Mouse (Mus musculus): ENCODE results near the gene Eps8.

The Eps8 gene

GRCm38 (mm10) chr6:137569071-137569470, 85.6 kb downstream of the Eps8 start:
- no peak for DNase-seq (ENCODE audit: low spot score in 2 of 2)

DNA sequence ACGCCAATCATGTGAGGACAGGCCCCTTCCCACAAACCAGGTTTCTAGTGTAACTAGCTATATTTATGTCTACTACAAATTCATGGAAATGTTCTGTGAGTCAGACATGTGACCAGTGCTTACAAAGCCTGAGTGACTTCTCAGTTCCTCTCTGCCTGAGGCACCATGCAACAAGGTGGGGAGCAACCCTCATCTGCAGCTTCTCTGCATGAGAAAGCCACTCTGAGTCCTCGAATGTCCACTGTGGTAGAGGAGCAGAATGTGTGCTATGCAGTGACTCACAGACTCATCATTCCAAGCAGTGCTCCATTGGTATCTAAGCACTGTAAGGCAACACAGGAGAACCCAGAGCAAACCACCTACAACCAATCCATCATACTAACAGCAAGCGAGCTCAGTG, 88.8 kb downstream of the Eps8 start:
- DNase-seq (ENCODE audit: low spot score in 2 of 2) = no peak

GRCm38 (mm10) chr6:137565454-137565853, 89.2 kb downstream of the Eps8 start:
- DNase-seq (ENCODE audit: low spot score in 2 of 2) = no peak

DNA sequence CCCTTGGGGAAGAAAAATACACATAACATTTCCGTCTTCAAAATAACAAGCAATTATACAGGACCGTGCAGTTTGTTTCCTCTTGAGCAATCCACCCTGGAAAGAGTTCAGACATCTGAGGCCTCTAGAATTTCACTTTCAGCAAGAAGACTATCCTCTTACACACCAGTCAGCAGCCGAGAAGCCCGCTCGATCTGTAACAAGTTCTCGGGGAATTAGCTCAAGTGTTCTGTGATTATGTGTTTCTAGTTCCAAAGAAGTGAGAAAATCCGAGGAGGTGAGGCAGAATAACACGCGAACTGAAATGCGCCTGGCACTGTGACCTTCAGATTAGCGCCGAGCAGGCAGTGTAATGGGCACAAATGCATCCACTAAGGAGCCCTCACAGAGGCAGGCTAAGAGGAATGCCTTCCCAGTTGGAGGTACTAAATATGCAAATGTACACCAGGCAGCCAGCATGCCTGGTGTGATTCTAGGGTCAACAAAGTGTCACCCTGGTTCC, 94.3 kb downstream of the Eps8 start:
- DNase-seq (ENCODE audit: low spot score in 2 of 2) = peak; percentile 65 to 66

DNA sequence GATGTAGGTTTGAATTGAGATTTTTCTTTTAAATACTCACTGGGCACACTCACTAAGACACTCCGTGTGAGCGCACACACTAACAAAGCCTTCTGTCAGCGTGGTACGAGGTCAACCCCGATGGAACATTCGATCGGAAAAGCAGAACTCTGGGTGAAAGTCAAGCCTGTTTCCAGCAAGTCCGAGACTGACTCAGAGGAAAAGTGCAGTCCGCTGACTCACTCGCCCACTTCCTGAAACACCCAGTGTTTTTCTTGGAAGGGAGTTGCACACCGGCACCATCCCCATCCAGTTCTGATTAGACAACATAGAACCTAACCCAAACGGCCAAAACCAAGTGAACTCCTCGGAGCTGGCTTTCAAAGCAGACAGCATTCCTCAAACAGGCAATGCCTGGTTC, 95.8 kb downstream of the Eps8 start:
- DNase-seq (ENCODE audit: low spot score in 2 of 2) = peak; percentile 79 to 88

DNA sequence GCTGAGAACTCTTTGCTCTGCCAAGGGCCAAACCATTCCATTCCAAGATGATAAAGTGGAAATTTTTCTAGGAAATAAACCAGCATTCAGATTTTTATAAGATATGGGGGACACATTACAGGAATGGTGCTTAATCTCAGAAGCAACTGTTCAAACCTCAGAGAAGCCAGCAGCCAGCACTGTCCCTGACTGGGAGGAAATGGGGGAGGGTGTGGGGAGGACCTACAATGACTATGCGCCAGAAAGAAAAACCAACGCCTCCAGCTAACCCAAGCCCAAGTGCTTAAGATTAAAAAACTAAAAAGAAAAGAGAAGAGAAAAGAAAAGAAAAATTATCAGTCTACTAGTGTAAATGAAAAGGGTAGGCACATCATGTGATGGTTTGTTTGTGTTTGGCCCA, 97.0 kb downstream of the Eps8 start:
- no peak for DNase-seq (ENCODE audit: low spot score in 2 of 2)

DNA sequence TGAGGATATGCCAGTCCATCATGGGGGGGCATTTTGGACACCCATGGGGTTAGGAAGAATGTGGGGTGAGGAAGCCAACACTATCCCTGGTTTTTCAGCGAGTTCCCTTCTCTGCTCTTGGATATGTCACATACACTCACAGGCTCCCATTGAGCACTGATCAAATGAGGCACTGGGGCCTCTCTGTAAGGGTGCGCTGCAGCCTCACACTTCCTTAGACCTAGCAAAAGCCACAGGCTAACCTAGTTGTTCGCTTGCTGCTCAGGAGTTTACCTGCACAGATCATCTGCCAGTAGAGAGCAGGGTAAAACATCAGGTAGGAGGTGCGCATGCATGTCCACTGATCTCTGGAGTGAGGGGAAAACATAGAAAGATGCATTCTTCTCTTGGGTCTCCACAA, 97.5 kb downstream of the Eps8 start:
- no peak for DNase-seq (ENCODE audit: low spot score in 2 of 2)

- no peak for DNase-seq (ENCODE audit: low spot score in 2 of 2)
Observed at GRCm38 (mm10) chr6:137556636-137557035, 98.0 kb downstream of the Eps8 start.

DNA sequence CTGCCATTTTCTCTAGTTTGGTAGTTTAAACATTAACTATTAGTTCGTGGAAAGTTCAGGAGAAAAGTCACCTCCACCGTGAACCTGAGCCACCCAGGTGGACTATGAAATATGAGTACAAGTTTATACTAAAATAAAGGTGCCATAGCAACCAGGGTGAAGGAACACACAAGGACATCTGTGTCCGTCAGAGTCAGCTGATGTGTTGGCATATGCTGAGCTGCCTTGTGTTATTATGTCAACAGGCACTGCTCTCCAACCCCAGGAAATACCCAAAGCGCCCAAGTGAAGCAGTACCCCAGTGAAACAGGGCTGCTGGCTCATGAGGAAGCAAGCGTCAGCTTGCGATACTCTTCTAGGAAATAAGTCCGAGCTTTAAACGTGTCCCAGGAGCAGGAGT, 104.5 kb downstream of the Eps8 start:
- no peak for DNase-seq (ENCODE audit: low spot score in 2 of 2)

DNA sequence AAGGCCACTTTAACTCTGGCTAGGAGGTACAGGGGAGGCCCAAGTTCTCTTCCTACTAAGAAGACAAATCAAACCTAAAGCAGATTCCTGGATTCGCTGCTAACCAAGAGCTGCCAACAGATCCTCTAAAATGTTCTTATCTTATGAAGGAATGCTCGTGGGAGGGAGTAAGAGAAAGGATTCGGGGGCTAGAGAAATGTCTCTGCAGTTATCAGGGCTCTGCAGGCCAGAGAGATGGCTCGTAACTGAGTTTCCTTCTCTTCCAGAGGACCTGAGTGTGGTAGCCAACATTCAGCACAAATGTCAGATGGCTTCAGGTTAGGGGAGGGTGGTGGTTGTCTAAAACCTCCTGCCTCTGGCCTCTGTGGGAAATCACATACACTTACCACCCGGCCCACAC, 106.1 kb downstream of the Eps8 start:
- DNase-seq (ENCODE audit: low spot score in 2 of 2) = no peak

DNA sequence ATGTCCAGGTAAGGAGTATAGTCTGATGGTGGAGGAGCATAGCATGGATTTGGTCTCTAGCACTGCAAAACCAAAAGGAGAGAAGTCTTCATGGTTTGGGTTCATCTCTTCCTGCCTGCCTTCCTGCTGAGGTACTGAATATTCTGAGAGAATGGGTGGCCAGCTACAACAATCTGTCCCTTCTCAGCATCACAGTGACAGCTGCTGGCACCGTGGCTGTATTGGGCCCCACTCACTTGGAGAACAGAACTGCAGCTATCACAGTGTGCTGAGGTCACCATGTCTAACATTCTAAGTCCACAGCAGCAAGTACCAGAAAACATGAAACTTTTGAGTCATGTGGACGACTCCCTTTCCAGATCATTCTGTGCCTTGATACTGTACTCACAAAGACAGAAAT, 107.1 kb downstream of the Eps8 start:
- no peak for DNase-seq (ENCODE audit: low spot score in 2 of 2)

DNA sequence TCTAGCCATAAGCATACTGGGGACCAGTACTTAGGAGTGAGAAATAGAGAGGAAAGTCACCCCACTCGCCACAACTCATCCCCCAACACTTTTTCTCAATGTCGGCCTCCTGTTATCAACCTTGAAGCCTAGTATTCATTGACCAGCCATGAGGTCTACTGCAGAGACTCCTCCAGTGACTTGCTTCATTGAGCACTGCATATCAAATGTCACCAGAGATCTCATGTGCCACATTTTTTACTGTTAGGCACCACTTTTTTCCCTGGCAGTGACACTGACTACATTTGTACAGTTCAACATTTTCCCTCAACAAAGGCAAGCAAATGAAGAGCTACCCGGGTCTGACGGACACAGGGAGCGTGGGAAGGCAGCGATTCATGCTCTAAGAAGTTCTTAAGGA, 108.6 kb downstream of the Eps8 start:
- no peak for DNase-seq (ENCODE audit: low spot score in 2 of 2)

GRCm38 (mm10) chr6:137545341-137545740, 109.3 kb downstream of the Eps8 start:
- DNase-seq (ENCODE audit: low spot score in 2 of 2) = no peak

- no peak for DNase-seq (ENCODE audit: low spot score in 2 of 2)
Observed at GRCm38 (mm10) chr6:137542231-137543152, 112.2 kb downstream of the Eps8 start.

GRCm38 (mm10) chr6:137541216-137542176, 113.2 kb downstream of the Eps8 start:
- DNase-seq (ENCODE audit: low spot score in 2 of 2) = no peak

DNA sequence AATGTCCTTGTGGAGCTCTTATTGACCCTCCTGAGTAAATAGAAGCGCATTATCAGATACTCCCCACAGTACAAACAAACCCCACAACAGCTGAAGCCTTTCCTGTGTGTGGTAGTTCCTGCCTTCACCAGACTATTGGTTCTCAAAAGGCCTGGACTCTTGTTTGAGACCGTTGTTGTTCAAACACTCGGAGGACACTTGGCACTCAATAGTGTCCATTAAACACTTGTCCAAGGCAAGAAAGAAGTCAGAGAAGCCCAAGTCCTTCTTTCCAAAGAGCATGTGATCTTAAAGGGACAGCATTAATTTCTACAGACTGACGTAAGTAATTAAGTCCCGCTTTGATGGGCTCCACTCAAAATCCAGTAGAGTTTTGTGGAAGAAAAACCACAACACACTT, 113.9 kb downstream of the Eps8 start:
- DNase-seq (ENCODE audit: low spot score in 2 of 2) = no peak

GRCm38 (mm10) chr6:137540346-137540745, 114.3 kb downstream of the Eps8 start:
- DNase-seq (ENCODE audit: low spot score in 2 of 2) = no peak

- DNase-seq (ENCODE audit: low spot score in 2 of 2) = no peak
Observed at GRCm38 (mm10) chr6:137539219-137539618, 115.5 kb downstream of the Eps8 start.

GRCm38 (mm10) chr6:137532758-137533157, 121.9 kb downstream of the Eps8 start:
- no peak for DNase-seq (ENCODE audit: low spot score in 2 of 2)

- DNase-seq (ENCODE audit: low spot score in 2 of 2) = no peak
Observed at GRCm38 (mm10) chr6:137525769-137526168, 128.9 kb downstream of the Eps8 start.

DNA sequence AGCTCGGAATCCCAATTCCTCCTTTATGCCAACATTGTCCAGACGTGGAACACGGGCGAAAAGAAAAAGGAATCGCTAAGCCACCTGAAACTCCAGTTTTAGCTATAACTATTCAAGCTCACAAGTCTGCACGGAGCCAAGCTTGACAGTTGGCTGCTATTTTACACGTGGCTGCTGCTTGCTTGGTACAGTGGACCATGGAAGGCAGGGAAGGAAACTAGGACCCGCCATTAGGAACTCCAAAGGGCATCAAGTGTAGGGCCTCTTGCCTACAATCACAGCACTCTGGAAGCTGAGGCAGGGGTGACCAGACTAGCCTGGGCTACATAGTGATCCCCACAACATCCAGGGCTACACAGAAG, 134.4 kb downstream of the Eps8 start:
- no peak for DNase-seq (ENCODE audit: low spot score in 2 of 2)

- no peak for DNase-seq (ENCODE audit: low spot score in 2 of 2)
Observed at GRCm38 (mm10) chr6:137519529-137520342, 134.9 kb downstream of the Eps8 start.

All from urinary bladder, postnatal 36 days (tissue).